Mouse (Mus musculus): ENCODE data around the gene Ptbp3.

GRCm38 (mm10) chr4:59465449-59465848 lies 83.7 kb downstream of the Ptbp3 start:
- TF ChIP-seq TAL1 (IDR thresholded peaks at IDR 0.05; ENCODE audit: low read length) (no peak), GATA1 (IDR thresholded peaks at IDR 0.05; ENCODE audit: low read length) (no peak)

All from erythroblast, embryonic 14.5 days (primary cell).